Mouse (Mus musculus): Measurements from ENCODE around the gene Scmh1. TPM values are rescaled to one million over a fixed set of nuclear protein-coding genes. Genes with fewer than 3 reads are reported as not detected.

Scmh1 gene
- total and polyA plus RNA-seq, 2 experiments from 2014 or later, result 26.8 to 51.5 TPM

GRCm38 (mm10) chr4:120538664-120539063, 133.6 kb downstream of the Scmh1 start:
- ATAC-seq (ENCODE audit: insufficient read depth, low read depth), result no peak
- H3K36me3 ChIP-seq (replicated peaks; ENCODE audit: control insufficient read depth, insufficient read depth, low read length), result peaks cover 57% of the 10 kb centered on the region
- 89% methylated on average over 10 of the region's 10 CpGs for WGBS

DNA sequence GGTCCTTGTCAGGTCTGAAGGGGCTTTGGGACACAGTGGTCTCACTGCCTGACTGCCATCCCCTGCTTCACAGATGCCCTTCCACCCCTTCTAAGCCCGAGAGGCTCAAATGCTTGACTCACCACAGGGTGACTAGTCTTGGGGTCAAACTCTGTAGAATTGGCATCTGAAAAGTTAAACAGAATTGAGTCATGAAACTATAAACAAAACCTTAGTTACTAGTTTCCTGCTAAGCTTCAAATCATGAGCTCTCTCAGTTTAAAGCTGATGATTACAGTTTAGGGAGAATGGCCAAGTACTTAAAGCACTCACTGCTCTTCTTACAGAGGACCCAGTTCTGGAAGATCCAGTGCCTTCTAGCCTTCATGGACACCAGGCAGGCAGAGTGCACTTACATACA, 139.8 kb downstream of the Scmh1 start:
- 93% methylated on average over 1 of the region's 1 CpGs for WGBS
- no peak for TF ChIP-seq EP300 (IDR thresholded peaks at IDR 0.05; ENCODE audit: low read depth)
- Histone ChIP-seq H3K9ac (replicated peaks; ENCODE audit: low read depth, low read length) (no peak overlapping the region), H3K4me2 (ENCODE audit: low read depth, low read length) (no peak overlapping the region), H3K4me3 (ENCODE audit: low read depth, low read length) (no peak overlapping the region), H3K36me3 (replicated peaks; ENCODE audit: control insufficient read depth, insufficient read depth, low read length) (peaks cover 94% of the 10 kb centered on the region), H3K4me1 (ENCODE audit: control insufficient read depth, insufficient read depth) (no peaks in the 10 kb centered on the region), H3K27me3 (ENCODE audit: control insufficient read depth, insufficient read depth, low read length) (no peaks in the 10 kb centered on the region), H3K9me3 (replicated peaks; ENCODE audit: control insufficient read depth, low read length) (no peaks in the 10 kb centered on the region), H3K27ac (ENCODE audit: low read depth) (no peak overlapping the region)
- DNase-seq (ENCODE audit: low spot score) (no peak), ATAC-seq (ENCODE audit: insufficient read depth, low read depth) (no peak)

More at GRCm38 (mm10) chr4:120538664-120539063, 133.6 kb downstream of the Scmh1 start:
- no peak overlapping the region for H3K9ac ChIP-seq (replicated peaks; ENCODE audit: low read depth, low read length)
- DNase-seq (ENCODE audit: low spot score), result no peak
- H3K9me3 ChIP-seq (replicated peaks; ENCODE audit: control insufficient read depth, low read length), result no peaks in the 10 kb centered on the region
- H3K27ac ChIP-seq (ENCODE audit: low read depth), result no peak overlapping the region
- no peak overlapping the region for H3K4me3 ChIP-seq (ENCODE audit: low read depth, low read length)
- H3K4me2 ChIP-seq (ENCODE audit: low read depth, low read length), result no peak overlapping the region
- H3K4me1 ChIP-seq (ENCODE audit: control insufficient read depth, insufficient read depth), result no peaks in the 10 kb centered on the region
- no peaks in the 10 kb centered on the region for H3K27me3 ChIP-seq (ENCODE audit: control insufficient read depth, insufficient read depth, low read length)
- TF ChIP-seq EP300 (IDR thresholded peaks at IDR 0.05; ENCODE audit: low read depth) (no peak), CTCF (IDR thresholded peaks at IDR 0.05; ENCODE audit: low read depth) (no peak)

DNA sequence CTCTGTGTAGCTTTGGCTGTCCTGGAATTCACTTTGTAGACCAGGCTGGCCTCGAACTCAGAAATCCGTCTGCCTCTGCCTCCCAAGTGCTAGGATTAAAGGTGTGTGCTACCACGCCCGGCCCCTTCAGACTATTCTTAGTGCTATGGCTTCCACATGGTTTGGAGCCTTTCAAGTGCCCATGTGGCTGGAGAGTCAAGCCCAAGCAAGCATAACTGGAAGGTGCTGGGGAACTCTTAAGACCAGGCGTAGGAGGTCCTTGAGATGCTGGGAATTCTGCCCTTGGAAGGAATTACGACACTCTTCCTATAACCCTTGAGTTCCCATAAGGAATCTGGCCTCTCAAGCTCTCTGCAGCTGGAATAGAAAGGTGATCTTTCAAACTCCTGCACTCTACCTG, 151.5 kb downstream of the Scmh1 start:
- ATAC-seq (ENCODE audit: insufficient read depth, low read depth) (no peak), DNase-seq (ENCODE audit: low spot score) (no peak)
- no peak overlapping the region for H3K4me2 ChIP-seq (ENCODE audit: low read depth, low read length)
- no peak for TF ChIP-seq CTCF (IDR thresholded peaks at IDR 0.05; ENCODE audit: low read depth)
- TF ChIP-seq EP300 (IDR thresholded peaks at IDR 0.05; ENCODE audit: low read depth), result no peak
- H3K9me3 ChIP-seq (replicated peaks; ENCODE audit: control insufficient read depth, low read length), result no peaks in the 10 kb centered on the region
- no peak overlapping the region for H3K4me3 ChIP-seq (ENCODE audit: low read depth, low read length)
- H3K36me3 ChIP-seq (replicated peaks; ENCODE audit: control insufficient read depth, insufficient read depth, low read length), result peaks cover 95% of the 10 kb centered on the region
- H3K27ac ChIP-seq (ENCODE audit: low read depth), result no peak overlapping the region
- no peak overlapping the region for H3K9ac ChIP-seq (replicated peaks; ENCODE audit: low read depth, low read length)
- H3K4me1 ChIP-seq (ENCODE audit: control insufficient read depth, insufficient read depth), result no peaks in the 10 kb centered on the region
- H3K27me3 ChIP-seq (ENCODE audit: control insufficient read depth, insufficient read depth, low read length), result no peaks in the 10 kb centered on the region
- 88% methylated on average over 6 of the region's 6 CpGs for WGBS

- Histone ChIP-seq H3K9ac (replicated peaks; ENCODE audit: low read depth, low read length) (no peak overlapping the region), H3K4me1 (ENCODE audit: control insufficient read depth, insufficient read depth) (peaks cover 28% of the 10 kb centered on the region), H3K4me3 (ENCODE audit: low read depth, low read length) (no peak overlapping the region), H3K27me3 (ENCODE audit: control insufficient read depth, insufficient read depth, low read length) (no peaks in the 10 kb centered on the region), H3K27ac (ENCODE audit: low read depth) (no peak overlapping the region), H3K36me3 (replicated peaks; ENCODE audit: control insufficient read depth, insufficient read depth, low read length) (peaks cover 46% of the 10 kb centered on the region), H3K9me3 (replicated peaks; ENCODE audit: control insufficient read depth, low read length) (no peaks in the 10 kb centered on the region), H3K4me2 (ENCODE audit: low read depth, low read length) (no peak overlapping the region)
- 72% methylated on average over 2 of the region's 2 CpGs for WGBS
- no peak for TF ChIP-seq EP300 (IDR thresholded peaks at IDR 0.05; ENCODE audit: low read depth)
- TF ChIP-seq CTCF (IDR thresholded peaks at IDR 0.05; ENCODE audit: low read depth), result no peak
- ATAC-seq (ENCODE audit: insufficient read depth, low read depth) (no peak), DNase-seq (ENCODE audit: low spot score) (no peak)
Observed at GRCm38 (mm10) chr4:120565726-120566125, 160.6 kb downstream of the Scmh1 start.

DNA sequence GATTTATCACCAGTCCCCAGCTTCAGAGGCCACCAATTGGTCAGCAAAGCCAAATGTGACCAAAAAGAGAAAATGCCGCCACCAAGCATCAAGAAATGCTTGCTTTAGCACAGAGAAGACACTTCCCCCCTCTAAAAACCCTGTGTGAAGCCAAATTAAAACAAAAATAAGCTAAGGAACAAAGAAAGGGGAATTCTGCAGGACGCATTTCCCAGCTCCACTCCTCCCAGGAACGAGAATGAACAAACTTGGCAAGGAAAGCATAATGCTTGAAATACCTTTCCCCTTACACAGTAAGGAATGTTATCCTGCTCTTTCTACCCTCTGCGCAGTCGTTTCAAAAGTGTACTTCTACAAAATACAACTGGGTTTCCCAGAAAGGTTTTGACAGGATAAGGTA, 162.9 kb downstream of the Scmh1 start:
- peak overlapping the region; percentile 62 for H3K4me3 ChIP-seq (ENCODE audit: low read depth, low read length)
- WGBS, result 5% methylated on average over 5 of the region's 5 CpGs
- H3K4me2 ChIP-seq (ENCODE audit: low read depth, low read length), result peak overlapping the region; percentile 88
- peak; percentile 95 for DNase-seq (ENCODE audit: low spot score)
- H3K27me3 ChIP-seq (ENCODE audit: control insufficient read depth, insufficient read depth, low read length), result no peaks in the 10 kb centered on the region
- H3K4me1 ChIP-seq (ENCODE audit: control insufficient read depth, insufficient read depth), result peaks cover 37% of the 10 kb centered on the region
- H3K27ac ChIP-seq (ENCODE audit: low read depth), result peak overlapping the region; percentile 97
- TF ChIP-seq CTCF (IDR thresholded peaks at IDR 0.05; ENCODE audit: low read depth) (no peak), EP300 (IDR thresholded peaks at IDR 0.05; ENCODE audit: low read depth) (peak; percentile 67)
- peaks cover 27% of the 10 kb centered on the region for H3K36me3 ChIP-seq (replicated peaks; ENCODE audit: control insufficient read depth, insufficient read depth, low read length)
- ATAC-seq (ENCODE audit: insufficient read depth, low read depth), result peak; percentile 51
- H3K9me3 ChIP-seq (replicated peaks; ENCODE audit: control insufficient read depth, low read length), result no peaks in the 10 kb centered on the region
- peak overlapping the region; percentile 75 for H3K9ac ChIP-seq (replicated peaks; ENCODE audit: low read depth, low read length)

DNA sequence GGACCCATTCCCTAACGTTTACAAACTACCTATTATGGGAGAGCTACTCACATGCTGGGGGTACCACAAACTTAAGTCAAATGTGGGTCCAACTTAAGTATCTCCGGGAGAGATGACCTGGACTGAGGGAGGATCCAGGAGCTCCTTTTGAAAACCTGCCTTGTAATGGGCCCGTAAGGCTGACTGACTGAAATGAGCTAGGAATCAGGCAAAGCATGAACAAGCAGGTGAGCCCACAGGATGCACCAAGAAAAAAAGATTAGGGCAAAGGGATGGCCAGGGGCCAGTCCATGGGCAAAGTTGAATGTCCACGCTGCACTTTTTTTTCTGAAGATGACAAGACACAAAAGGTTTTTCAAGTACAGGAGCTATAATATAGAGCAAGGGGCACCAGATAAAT, 163.9 kb downstream of the Scmh1 start:
- Histone ChIP-seq H3K4me2 (ENCODE audit: low read depth, low read length) (peak overlapping the region; percentile 88), H3K4me1 (ENCODE audit: control insufficient read depth, insufficient read depth) (peaks cover 37% of the 10 kb centered on the region), H3K27ac (ENCODE audit: low read depth) (peak overlapping the region; percentile 97), H3K36me3 (replicated peaks; ENCODE audit: control insufficient read depth, insufficient read depth, low read length) (peaks cover 17% of the 10 kb centered on the region), H3K4me3 (ENCODE audit: low read depth, low read length) (peak overlapping the region; percentile 62), H3K9ac (replicated peaks; ENCODE audit: low read depth, low read length) (peak overlapping the region; percentile 75), H3K9me3 (replicated peaks; ENCODE audit: control insufficient read depth, low read length) (no peaks in the 10 kb centered on the region), H3K27me3 (ENCODE audit: control insufficient read depth, insufficient read depth, low read length) (no peaks in the 10 kb centered on the region)
- WGBS, result 3% methylated on average over 4 of the region's 4 CpGs
- DNase-seq (ENCODE audit: low spot score) (no peak), ATAC-seq (ENCODE audit: insufficient read depth, low read depth) (no peak)
- TF ChIP-seq CTCF (IDR thresholded peaks at IDR 0.05; ENCODE audit: low read depth), result no peak
- TF ChIP-seq EP300 (IDR thresholded peaks at IDR 0.05; ENCODE audit: low read depth), result no peak
